Mouse (Mus musculus): Measurements from ENCODE around the gene Hist1h1e.

DNA sequence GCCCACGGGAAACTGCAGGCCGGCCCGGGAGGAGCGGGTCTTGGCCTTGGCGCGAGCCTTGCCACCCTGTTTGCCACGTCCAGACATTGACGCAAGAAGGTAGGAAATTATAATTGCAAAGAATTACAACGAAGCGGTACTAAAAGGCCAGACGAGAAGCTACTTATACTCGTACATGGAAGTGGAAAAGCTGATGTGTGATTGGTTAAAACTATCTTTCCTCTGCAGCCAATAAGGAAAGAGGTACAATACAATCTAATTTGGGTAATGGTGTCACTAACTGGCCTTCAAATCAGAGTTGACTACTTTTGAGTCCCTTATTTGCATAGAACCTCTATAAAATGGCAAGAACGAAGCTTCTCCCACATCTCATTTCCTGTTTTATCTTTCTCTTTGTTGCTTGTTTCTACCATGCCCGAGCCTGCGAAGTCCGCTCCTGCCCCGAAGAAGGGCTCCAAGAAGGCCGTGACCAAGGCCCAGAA, 51.3 kb downstream of the Hist1h1e start, which contains the start of the genes Hist1h2ae and Hist1h2bg:
- no peak for TF ChIP-seq MYOG (IDR thresholded peaks at IDR 0.05; ENCODE audit: control insufficient read depth, extremely low read depth, insufficient read length)
- no peak for TF ChIP-seq FOSL1 (IDR thresholded peaks at IDR 0.05; ENCODE audit: insufficient read depth, low read length, poor library complexity, severe bottlenecking)
- TF ChIP-seq CTCF (IDR thresholded peaks at IDR 0.05; ENCODE audit: control insufficient read depth, insufficient read depth, insufficient read length), result no peak

All from C2C12 (cell line).